Mouse (Mus musculus): ENCODE data around the gene Arl10.

The Arl10 gene

DNA sequence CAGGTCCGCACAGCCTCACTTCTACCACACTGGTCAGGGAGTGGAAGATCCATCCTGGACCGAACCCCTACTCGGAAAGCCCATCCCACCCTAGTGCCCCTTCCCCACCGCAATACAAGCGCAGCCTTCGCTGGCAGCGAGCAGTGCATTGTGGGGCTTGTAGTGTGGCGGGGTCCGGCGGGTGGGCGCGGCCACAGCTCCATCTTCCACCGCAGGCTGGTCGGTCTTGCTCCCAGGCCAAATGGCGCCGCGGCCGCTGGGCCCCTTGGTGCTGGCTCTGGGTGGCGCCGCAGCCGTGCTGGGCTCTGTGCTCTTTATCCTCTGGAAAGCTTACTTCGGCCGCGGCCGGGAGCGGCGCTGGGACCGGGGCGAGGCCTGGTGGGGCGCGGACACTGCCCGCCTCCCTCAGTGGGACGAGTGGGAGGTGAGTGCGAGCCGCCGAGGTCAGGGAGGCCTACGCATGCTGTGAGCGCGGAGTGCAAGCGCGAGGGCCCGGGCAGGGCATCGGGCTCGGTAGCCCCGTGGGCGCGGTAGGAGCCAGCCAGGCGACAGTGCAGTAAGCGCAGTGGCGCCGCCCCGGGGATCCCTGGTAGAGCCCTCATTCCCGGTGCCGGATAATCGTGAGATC, at the start of gene Arl10:
Gene Arl10, plus strand, starts transcription at position 162 of the 628 bp plus-strand sequence.
- DNase-seq (ENCODE audit: low spot score), result peak; percentile 30

DNA sequence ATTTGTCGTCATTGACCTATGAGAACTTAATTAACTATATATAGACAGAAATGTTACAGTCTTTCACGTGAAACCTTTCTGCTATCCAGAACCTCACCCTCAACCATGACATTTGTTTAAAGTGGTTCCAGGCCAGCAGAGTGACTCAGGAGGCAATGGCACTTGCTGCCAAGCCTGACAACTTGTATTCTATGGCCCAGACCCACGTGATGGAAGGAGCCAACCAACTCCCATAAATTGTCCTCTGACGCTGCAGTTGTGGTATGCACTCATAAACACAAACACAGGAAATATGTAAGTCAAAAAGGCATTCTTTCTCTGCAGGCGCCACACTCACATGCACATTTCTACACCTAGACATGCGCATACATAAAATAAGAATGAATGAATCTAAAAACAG, 47.7 kb upstream of the Arl10 start:
- no peak for DNase-seq (ENCODE audit: low spot score)

DNA sequence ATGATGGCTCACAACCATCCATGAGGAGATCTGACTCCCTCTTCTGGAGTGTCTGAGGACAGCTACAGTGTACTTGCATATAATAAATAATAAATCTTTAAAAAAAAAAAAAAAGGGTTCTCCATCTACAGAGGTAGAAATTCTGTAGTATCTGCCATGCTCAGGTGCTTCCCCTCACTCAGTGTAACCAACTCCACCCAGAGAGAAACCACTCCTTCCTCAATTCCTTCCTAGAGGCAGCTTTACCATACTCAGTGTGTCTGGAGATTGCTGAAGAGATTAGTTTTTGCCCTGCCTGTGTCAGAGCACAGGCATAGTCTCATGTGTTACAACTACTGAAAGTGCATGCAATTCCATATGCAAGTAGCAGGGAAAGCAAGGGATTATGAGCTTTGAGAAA, 42.7 kb upstream of the Arl10 start:
- no peak for DNase-seq (ENCODE audit: low spot score)

DNA sequence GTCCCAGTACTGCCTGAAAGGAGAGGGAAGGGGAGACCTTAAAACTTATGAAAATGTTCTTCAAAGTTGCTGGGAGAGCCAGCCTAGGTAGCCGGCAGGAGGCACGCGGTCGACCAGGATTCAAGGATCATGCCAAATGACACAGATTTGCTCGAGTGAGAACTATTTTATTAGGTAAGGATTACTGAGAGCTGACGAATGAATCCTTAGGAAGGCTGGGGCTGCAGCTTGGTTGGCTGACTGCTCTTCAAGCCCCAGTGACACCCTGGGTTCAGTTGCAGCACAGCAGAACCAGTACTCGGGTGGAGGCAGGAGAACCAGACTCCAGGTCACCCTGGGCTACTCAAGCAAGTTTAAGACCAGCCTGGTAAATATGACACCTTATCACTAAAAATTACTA, 26.8 kb upstream of the Arl10 start:
- DNase-seq (ENCODE audit: low spot score), result no peak

DNA sequence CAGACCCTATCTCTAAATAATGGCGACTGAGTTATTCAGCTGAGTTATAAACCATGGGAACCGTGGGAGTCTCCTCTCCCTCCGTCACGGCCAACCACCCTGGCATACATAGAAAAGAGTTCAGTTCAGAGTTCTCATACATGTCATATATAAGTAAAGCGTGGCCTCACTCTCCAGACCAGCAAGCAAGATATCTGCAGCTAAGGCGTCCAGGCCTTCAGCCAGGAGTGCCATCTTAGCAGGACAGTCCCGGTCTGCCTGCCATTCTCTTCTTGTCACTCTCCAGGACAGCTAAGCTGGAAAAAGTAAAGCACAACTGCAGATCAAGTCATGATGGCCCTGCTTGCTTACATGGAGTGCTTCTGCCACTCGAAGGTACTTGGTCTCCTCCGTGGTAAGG, 18.6 kb upstream of the Arl10 start:
- DNase-seq (ENCODE audit: low spot score), result no peak

DNA sequence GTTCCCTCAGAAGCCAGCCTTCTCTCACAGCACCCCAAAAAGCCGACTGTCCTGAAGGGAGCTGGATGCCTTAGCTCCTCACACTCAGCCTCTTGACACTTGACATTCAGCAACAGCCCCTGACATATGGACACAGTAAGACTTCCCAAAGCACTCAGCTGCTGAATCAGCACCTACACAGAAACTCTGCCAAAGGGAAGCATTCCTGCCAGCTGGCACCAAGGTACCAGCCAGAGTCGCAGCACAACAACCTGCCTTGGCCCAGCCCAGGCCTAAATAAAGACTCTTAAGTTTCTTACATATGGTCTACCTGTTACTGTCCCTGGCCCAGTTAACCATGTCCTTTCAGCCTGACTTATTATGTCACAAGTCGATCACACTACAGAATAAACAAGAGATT, 18.0 kb upstream of the Arl10 start:
- no peak for DNase-seq (ENCODE audit: low spot score)

DNA sequence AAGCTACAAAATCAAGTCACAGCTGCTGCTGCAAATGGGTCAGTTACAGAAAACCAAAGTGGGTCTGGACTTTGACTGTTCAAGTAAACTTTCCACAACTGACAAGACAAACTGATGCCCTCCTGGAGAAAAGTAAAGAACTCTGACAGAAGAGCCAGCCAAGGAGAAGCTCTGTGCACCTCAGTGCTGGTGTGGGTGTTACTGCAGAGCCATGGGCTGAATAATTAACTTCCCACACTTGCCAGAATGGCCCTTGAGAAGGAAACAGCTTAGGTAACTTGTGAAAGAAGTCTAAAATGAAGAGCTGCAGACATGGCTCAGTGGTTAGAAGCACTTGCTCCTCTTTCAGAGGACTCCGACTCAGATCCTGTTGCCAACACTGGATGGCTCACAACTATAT, 17.2 kb upstream of the Arl10 start:
- no peak for DNase-seq (ENCODE audit: low spot score)

DNA sequence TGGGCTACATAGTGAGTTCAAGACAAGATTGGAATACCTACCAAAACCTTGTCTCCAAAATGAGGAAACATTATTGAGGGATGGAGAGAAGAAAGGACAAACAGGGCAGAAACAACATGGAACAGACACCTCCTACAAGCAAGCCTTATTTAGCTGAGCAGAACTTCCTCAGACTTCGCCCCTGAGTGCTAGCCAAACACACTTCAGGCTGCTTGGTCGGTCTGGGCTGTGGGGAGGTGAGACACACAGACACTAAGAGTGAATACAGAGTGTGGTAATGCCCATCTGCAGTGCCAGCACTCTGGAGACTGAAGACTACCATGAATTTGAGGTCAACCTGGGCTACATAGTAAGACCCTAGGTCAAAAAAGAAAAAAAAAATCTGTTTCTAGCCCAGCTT, 15.2 kb upstream of the Arl10 start:
- no peak for DNase-seq (ENCODE audit: low spot score)

DNA sequence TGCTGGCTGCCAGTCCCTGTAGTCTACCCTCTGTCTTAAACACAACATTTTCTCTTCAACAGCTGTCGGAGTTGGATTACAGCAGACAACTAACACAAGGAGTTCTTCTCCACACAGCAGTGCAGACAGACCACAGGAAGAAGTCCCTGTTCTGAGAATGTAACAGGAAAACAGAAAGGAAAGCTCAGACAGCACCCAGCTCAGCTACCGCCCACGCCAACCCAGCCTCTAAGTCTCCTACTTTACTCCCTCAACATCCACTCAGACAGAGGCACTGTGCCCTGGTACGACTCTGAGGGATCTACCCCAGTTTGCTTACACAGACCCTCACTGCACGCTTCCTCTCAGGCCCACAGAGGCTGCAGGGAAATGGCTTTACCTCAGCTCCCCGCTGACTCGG, 14.2 kb upstream of the Arl10 start:
- DNase-seq (ENCODE audit: low spot score), result no peak

DNA sequence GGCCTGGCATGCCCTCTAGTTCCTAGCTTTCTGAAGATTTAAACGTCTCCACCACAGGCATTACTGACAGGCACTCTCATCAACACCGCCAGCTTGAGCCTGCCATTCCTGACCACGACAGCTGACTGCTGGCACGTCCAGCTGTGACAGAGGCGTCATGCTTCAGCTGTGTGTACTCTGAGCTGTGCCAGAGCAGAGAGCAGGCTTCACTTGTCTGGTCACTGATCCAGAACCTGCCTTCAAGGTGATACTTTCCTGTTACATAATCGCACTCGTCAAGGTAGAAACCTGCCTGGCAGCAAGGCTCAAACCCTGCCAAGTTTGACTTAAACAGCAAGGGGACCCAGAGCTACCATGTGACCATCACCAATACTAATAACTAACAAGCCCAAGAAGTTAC, 12.3 kb upstream of the Arl10 start:
- DNase-seq (ENCODE audit: low spot score), result no peak

DNA sequence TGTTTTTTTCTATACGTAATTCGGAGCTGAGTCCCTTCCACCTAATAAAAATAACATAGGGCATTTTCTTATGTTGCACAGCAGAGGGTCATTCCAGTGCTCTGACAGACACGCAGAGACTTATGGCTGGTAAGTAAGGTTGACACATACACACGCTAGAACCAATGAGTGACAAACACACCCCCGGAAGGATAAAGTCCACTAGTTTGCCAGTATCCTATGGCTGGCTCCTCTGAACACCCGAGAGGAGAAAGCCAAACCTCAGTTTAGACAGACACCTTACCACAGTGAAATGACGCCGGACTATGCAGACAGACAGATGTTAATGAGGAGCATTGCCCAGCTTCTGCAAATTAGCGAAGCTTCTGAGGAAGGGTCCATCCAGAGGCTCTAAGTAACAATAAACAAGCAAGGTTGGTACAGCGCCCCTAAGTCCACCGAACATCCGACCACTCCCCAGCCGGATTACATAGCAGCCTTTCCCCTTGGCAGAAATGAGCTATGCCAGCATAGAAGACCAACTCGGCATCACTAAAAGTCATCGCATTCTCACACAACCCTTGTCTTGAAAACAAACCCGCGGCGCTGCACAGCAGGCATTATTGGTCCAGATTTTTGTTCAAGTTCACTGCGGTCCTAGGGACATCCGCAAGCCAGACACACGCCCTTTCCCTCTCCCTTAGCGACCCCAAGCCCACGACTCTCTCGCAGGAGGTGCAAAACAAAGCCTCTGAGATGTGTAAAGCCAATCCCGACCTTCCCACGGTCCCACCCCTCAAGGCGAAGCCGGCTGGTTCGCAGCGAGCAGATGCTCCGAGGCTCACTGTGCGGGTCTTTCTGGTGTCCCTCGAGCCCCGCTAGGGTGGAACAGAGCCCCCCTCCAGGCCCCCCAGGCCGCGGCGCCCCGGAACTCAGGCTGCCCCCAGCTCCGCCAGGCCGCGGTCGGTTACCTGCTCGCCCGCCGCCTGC, 10.3 kb upstream of the Arl10 start:
- DNase-seq (ENCODE audit: low spot score), result no peak

DNA sequence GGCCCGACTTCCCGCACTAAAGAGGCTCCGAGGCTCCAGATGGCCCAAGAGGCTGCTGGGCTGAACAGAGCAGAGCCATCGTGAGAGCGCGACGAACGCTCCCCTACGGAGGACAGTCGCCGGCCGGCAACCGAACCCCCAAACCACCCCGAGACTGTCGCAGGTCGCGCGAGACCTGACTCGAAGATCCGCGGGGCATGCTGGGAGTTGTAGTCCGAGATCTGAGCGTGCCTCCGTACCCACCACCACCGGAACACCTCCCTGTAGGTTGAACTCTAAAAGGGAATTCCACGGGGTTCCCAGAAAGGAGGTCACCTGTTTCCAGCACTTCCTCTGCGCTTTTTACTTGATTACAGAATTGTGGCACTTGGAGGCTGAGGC, 9.6 kb upstream of the Arl10 start, which contains the start of gene 4833439L19Rik:
Gene 4833439L19Rik, minus strand, starts transcription at position 235 of the 381 bp plus-strand sequence.
- peak; percentile 93 for DNase-seq (ENCODE audit: low spot score)

DNA sequence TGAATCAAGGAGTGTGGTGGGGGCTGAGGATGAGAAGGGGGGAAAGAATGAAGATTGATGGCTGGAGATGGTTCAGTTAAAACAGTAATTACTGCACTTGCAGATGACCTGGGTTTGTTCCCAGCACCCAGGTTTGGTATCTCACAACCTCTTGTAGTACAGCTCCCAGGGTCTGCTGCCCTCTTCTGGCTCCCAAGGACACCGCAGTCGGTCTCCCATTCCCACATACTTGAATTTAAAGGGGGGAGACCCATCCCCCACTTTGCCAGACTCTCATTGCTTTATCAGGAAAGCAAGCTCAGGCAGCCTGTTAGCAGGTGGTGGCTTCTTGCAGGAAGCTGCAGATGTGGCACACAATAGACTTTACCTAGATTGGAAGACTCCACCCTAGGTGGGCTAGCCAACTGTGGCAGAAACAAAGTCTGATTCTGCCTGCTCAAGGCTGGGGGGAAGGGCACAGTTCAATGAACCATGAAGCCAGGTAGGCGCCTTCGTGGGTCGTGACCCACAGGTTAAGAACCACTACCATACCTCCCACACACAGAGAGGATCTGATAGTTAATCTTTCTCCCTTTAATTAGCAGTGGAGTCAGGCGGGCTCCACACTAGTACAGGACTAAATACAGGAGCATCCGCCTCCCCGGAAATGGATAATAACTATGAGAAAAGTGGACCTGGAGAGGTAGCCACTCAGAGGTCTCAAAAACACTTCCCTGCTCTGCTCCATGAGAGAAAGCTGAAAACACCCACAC, 9.0 kb upstream of the Arl10 start:
- no peak for DNase-seq (ENCODE audit: low spot score)

DNA sequence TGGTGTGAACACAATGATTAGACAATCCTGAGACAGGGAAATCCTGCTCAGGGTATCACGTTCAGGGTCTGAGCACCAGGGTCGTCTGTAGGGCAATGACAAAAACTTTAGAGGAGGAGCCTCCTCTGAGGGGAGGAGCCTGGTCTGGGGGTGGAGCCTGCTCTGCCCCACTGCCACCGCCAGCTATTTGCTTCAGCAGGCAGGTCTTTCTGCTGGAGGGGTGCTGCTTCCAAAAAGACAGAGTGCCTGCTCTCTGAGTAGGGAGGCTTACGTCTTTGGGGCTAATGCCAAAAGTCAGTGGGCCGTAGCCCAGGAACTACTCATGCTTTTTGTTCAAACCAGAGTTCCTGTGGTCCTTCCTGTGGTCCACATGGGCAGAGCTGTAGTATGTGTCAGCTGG, 6.4 kb upstream of the Arl10 start:
- DNase-seq (ENCODE audit: low spot score), result peak; percentile 8

DNA sequence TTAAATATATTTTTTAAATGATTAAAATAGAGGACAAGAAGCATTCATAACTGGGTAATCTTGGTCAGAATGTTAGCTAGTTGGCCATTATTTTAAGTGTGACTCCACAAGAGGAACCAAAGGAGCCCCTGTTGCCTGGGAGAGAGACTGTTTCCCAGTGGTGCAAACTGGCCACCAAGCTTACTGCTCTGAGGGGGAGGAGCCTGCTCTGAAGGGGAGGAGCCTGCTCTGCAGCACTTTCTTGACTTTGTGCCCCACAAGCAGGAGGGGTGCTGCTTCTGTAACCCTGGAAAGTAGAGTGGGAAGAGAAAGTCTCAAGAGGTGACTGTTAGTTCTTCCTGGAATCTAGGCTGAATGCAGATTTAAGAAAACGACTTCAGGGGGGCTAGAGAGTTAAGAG, 5.5 kb upstream of the Arl10 start:
- DNase-seq (ENCODE audit: low spot score), result no peak

DNA sequence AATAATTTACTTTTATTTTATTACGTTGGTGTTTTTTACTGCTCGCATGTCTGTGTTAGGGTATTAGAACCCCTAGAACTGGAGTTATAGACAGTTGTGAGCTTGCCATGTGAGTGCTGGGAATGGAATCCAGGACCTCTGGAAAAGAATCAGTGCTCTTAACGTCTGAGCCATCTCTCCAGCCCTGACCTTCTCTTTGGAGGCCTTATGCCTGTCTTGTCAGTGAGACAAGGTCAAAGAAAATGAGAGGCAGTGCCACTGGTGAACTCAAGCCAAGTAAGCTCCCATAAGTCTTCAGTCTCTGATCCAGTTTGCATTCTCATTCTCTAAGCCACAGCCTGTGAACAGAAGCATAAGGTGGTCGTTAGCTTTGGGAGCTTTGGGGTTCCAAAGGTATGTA, 4.1 kb upstream of the Arl10 start:
- no peak for DNase-seq (ENCODE audit: low spot score)

DNA sequence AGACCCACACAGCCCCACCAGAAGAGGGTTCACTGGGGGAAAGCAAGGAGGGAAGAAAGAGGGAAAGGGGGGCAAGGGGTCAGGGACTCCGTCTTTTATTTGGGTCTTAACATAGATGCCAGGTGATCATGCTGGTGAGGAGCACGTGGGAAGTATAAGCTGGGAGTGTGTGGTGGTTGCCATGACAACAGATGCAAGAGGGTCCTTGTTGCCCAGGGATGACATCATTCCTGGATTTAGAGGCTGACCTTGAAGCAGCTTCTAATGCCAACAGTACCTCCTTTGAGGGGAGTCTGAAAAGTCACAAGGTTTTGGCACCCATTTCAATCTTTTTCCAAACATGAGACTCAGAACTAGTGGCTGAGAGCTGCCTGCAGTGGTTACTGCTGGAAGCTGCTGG, 3.2 kb upstream of the Arl10 start:
- DNase-seq (ENCODE audit: low spot score), result no peak

DNA sequence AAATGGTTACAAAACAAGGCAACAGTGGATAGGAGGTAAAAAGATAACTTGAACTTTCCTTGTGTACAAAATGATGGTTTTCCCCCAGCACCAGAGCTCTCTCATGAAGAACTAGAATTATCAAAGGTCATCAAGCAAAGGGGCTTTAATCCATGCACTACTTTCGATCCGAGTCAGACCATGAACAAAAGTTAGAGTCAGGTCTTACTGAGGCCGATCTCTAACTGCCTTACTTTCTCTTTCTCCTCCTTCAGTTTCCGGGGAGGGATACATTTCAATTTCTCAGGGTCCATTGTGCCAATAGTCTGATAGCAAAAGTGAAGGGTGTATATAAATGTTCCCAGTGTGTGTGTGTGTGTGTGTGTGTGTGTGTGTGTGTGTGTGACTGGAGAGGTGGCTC, 2.2 kb upstream of the Arl10 start:
- no peak for DNase-seq (ENCODE audit: low spot score)

DNA sequence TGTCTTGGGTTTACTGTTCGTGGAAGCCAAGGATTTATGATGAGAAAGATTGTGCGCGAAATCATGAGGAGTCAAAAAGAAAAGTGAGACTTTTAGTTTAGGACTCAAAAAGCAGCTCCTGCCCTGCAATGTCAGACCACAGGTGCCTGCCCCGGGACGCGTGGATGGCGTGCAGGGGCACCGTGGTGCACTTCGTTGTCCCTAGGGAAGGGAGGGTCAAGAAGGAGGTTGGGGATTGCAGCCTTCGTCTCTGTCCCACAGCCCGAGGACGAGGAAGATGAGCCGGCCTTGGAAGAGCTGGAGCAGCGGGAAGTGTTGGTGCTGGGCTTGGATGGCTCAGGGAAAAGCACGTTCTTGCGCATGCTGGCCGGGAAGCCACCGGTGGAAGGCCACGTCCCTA, 674 bp downstream of the Arl10 start:
- no peak for DNase-seq (ENCODE audit: low spot score)

DNA sequence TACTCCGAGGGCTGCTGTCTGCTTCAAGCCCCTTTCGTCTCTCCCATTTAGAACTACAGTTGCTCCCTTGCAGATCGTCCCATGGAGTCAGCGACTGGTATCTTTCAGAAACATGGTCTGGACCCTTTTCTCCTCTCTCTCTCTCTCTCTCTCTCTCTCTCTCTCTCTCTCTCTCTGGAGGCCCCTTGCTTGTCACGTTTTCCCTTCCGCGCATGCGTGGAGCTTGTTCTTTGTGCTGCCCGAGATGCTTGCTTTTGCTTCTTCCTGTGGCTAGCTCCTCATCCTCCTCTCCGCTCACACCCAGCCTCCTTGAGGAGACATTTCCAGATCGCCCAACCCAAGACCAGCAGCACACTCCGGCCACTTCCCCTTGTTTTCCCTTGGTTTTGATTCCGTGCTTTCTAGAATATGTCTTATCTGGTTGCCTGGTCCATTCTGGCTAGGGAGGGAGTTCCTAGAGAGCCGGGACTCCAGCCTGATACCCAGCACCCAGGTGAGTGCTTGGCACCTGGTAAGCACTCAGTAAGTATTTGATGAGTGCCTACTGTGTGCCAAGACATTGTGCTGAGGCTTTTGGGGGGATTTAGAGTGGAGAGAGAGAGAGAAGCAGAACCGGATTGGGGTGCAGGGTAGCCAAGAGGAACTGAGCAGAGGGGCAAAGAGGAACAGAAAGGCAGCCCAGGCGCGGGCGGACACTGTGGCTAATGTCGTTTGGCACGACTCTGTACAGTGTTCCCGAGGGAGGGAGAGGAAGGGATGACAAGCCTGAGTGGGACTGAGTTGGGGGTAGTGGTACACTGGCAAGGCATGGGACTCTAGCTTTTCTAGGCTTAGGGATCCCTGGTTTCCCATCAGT, 3.1 kb downstream of the Arl10 start:
- DNase-seq (ENCODE audit: low spot score), result no peak

DNA sequence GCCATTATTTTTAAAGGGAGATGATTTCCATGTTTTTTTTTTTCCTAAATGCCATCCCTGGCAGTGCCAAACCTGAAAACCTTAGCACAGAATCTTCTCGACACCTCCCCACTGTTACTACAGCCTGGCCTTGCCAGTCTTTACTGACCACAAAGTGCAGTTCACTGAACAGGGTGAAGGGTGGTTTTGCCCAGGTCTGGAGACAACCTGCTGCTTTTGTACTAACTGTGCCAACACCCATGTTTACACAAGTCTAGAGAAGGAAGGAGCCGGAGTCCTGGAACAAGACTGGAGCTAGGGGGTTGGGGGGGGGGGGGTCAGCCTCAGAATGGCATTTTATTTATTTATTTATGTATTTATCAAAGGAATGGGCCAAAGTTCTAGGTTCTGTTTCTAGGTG, 6.6 kb downstream of the Arl10 start:
- no peak for DNase-seq (ENCODE audit: low spot score)

DNA sequence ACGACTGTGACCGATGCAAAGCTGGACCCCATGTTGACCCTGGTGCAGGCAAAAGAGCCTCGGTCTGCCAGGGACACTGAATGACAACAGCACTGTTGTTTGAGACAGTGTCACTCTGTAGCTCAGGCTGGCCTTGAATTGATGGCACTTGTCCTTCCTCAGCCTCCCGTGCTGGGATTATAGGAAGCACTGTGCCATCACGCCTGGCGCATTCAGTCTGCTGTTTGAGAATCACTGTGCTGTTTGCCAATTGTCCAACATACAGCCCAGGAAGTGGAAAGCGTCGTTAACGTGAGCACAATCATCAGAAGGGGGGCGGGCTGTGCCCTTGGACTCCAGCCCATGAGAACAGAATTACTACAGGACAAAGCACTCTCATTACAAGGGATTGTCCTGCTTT, 7.3 kb downstream of the Arl10 start:
- DNase-seq (ENCODE audit: low spot score), result no peak

All from T-cell, adult 2 months (primary cell).